Mouse (Mus musculus) embryonic facial prominence, embryonic 10.5 days (tissue): Measurements from ENCODE around the gene Gcn1l1. TPM values are rescaled to one million over a fixed set of nuclear protein-coding genes. Genes with fewer than 3 reads are reported as not detected.

Experiments
- DNase-seq: peaks from one replicate; pipeline ENCODE4 v3.0.0-alpha.2; 2017; ENCODE audit warnings: low spot score
- H3K27ac ChIP-seq: fragments of 300-500 bp; sonication (generic); replicated peaks from 2 replicates; pipeline ENCODE4 v1.5.1; 2016; ENCODE audit warnings: mild to moderate bottlenecking
- H3K27me3 ChIP-seq: fragments of 300-500 bp; sonication (generic); replicated peaks from 2 replicates; pipeline ENCODE4 v1.6.1; 2016; ENCODE audit warnings: low read depth, mild to moderate bottlenecking; ENCODE audit not compliant: poor library complexity, severe bottlenecking
- H3K36me3 ChIP-seq: fragments of 300-500 bp; sonication (generic); replicated peaks from 2 replicates; pipeline ENCODE4 v1.6.1; 2016; ENCODE audit warnings: mild to moderate bottlenecking, moderate library complexity
- H3K4me1 ChIP-seq: fragments of 300-500 bp; sonication (generic); 2 replicates; pipeline ENCODE4 v1.6.1; 2016
- H3K4me3 ChIP-seq: fragments of 300-500 bp; sonication (generic); 2 replicates; pipeline ENCODE4 v1.5.1; 2016; ENCODE audit warnings: mild to moderate bottlenecking, moderate library complexity
- H3K9me3 ChIP-seq: fragments of 300-500 bp; sonication (generic); 2 replicates; pipeline ENCODE4 v1.6.1; 2016; ENCODE audit warnings: mild to moderate bottlenecking
- WGBS: fragments of 180-500 bp; shearing (Covaris S2); methylation state at CpG from one replicate; pipeline ENCODE4 v1.1.7; 2016; 5-methylcytosine and 5-hydroxymethylcytosine counted together
- polyA plus RNA-seq: library from polyadenylated mRNA; unstranded; fragments of >200 nt; fragmentation: Nextera tagmentation; extraction: Ambion mirVana; gene quantifications from 2 replicates; pipeline ENCODE4 v1.2.1, GENCODE M21; 2016

The Gcn1l1 gene
- polyA plus RNA-seq, 1 experiment from 2014 or later, result 65.0 TPM

- Histone ChIP-seq H3K9me3 (no peaks in the 10 kb centered on the region), H3K27me3 (no peaks in the 10 kb centered on the region), H3K27ac (peak overlapping the region; percentile 85), H3K4me3 (no peak overlapping the region), H3K36me3 (peaks cover 7% of the 10 kb centered on the region; the same call in 1 of the 2 replicates), H3K4me1 (peaks cover 88% of the 10 kb centered on the region)
- no peak for DNase-seq
- WGBS, result 87% methylated on average over 4 of the region's 4 CpGs
Observed at GRCm38 (mm10) chr5:115525416-115525815, 39.6 kb upstream of the Gcn1l1 start.

- DNase-seq, result peak; percentile 45
- 75% methylated on average over 9 of the region's 9 CpGs for WGBS
- Histone ChIP-seq H3K27me3 (no peaks in the 10 kb centered on the region), H3K27ac (peak overlapping the region; percentile 85), H3K4me1 (peaks cover 88% of the 10 kb centered on the region), H3K36me3 (peaks cover 7% of the 10 kb centered on the region; the same call in 1 of the 2 replicates), H3K4me3 (0 out of 2 replicates have a peak overlapping the region, but pooled peaks have one; percentile 11), H3K9me3 (no peaks in the 10 kb centered on the region)
Observed at GRCm38 (mm10) chr5:115525943-115526342, 39.1 kb upstream of the Gcn1l1 start.

DNA sequence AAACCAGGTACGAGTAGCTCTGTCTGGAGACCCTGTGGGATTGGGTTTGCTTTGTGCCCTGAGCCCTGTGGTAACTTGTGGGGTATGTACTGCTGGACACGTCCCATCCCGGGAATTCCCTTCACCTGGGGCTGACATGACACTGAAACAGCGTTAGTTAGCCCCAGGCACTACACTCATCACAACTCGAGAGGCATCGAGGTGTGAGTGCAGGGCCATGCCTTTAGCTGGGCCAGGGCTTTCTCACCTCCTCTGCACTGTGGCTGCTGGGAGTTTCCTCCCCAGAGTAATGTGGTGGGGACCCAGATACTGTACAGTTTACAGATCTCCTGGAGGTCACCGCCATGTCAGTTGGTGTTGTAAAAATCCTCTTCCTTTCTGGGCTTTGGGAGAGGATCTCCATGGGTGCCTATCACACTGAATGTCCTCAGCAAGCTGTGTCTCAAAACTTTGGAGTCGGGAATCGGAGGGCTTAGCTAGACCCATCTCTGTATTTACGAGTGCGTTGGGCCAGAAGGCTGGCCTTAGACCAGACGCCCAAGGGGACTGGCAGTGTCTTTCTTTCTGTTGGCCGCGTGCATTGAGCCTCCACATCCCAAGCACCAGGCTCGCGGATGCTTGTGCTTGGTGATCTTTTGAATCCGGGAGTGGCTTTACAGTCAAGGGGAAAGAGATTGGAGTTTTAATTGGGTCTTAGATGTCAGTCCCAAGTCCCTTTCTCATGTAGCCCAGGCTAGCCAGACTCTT is 38.4 kb upstream of the Gcn1l1 start:
- H3K9me3 ChIP-seq, result no peaks in the 10 kb centered on the region
- peaks cover 88% of the 10 kb centered on the region for H3K4me1 ChIP-seq
- no peaks in the 10 kb centered on the region for H3K27me3 ChIP-seq
- no peak for DNase-seq
- WGBS, result 89% methylated on average over 17 of the region's 17 CpGs
- peak overlapping the region; percentile 85 for H3K27ac ChIP-seq
- H3K36me3 ChIP-seq, result peaks cover 7% of the 10 kb centered on the region; the same call in 1 of the 2 replicates
- H3K4me3 ChIP-seq, result 0 out of 2 replicates have a peak overlapping the region, but pooled peaks have one; percentile 11

DNA sequence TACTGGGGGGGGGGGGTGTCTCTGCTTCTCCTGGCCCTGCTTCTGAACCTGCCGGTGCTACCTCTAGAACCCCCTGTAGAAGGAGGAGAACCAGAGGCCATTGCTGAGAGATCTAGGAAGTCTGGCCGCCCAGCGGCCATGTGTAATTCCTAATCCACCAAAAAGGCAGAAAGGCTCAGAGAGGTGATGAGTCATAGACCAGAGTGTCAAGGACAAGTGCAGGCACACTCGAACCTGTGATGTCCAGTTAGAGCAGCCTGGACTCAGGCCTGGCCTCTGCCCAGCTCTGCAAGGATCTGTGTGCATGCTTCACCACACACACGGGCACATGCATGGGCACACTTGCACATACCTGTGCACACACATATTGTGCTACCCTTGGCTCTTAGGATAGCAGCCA is 36.9 kb upstream of the Gcn1l1 start:
- Histone ChIP-seq H3K9me3 (no peaks in the 10 kb centered on the region), H3K4me3 (no peak overlapping the region), H3K36me3 (peaks cover 7% of the 10 kb centered on the region; the same call in 1 of the 2 replicates), H3K27me3 (no peaks in the 10 kb centered on the region), H3K4me1 (peaks cover 86% of the 10 kb centered on the region), H3K27ac (peak overlapping the region; percentile 14; the same call in 1 of the 2 replicates)
- no peak for DNase-seq
- 88% methylated on average over 5 of the region's 5 CpGs for WGBS

GRCm38 (mm10) chr5:115529364-115529741 is 35.7 kb upstream of the Gcn1l1 start:
- no peak overlapping the region for H3K4me3 ChIP-seq
- WGBS, result 68% methylated on average over 8 of the region's 8 CpGs
- no peak for DNase-seq
- H3K36me3 ChIP-seq, result peaks cover 7% of the 10 kb centered on the region; the same call in 1 of the 2 replicates
- H3K9me3 ChIP-seq, result no peaks in the 10 kb centered on the region
- no peaks in the 10 kb centered on the region for H3K27me3 ChIP-seq
- peak overlapping the region; percentile 74 for H3K27ac ChIP-seq
- peaks cover 86% of the 10 kb centered on the region for H3K4me1 ChIP-seq

DNA sequence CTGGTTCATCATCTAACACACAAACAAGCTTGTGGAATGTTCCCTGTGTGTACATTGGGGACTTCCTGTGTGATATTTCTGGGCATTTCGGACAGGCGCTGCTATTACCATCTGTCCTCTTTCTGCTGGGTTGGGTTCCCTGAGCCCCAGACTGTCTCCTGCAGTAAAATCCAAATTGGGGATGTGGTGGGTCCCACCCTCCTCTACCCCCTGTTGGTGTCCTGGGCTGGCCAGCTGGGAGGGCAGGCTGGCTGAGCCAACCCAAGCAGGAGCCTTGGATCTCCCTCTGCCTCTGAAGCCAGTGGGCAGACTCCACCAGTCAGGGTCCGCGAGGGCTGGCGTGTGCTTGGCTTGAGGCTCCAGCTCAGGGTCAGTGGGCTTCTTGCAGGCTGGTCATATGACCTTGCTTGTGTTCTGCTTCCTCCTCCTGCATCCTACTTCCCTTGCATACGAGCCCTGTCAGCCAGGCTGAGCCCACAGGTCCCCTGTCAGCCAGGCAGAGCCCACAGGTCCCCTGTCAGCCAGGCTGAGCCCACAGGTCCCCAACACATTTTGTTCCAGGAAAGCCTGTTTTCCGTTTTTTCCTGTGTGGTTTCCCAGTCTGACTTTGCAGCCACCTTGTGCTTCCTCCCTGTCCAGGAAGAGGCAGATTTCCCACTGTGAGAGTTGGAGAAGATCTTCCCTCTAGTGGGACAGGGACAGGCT is 35.2 kb upstream of the Gcn1l1 start:
- DNase-seq, result peak; percentile 31
- WGBS, result 63% methylated on average over 7 of the region's 7 CpGs
- H3K27ac ChIP-seq, result peak overlapping the region; percentile 74
- H3K27me3 ChIP-seq, result no peaks in the 10 kb centered on the region
- peaks cover 86% of the 10 kb centered on the region for H3K4me1 ChIP-seq
- no peak overlapping the region for H3K4me3 ChIP-seq
- H3K36me3 ChIP-seq, result peaks cover 7% of the 10 kb centered on the region; the same call in 1 of the 2 replicates
- H3K9me3 ChIP-seq, result no peaks in the 10 kb centered on the region

GRCm38 (mm10) chr5:115530447-115530809 is 34.6 kb upstream of the Gcn1l1 start:
- Histone ChIP-seq H3K4me3 (no peak overlapping the region), H3K4me1 (peaks cover 86% of the 10 kb centered on the region), H3K9me3 (no peaks in the 10 kb centered on the region), H3K27ac (peak overlapping the region; percentile 74), H3K27me3 (no peaks in the 10 kb centered on the region), H3K36me3 (peaks cover 7% of the 10 kb centered on the region; the same call in 1 of the 2 replicates)
- 66% methylated on average over 8 of the region's 8 CpGs for WGBS
- no peak for DNase-seq

GRCm38 (mm10) chr5:115531671-115532270 is 33.3 kb upstream of the Gcn1l1 start:
- Histone ChIP-seq H3K27me3 (no peaks in the 10 kb centered on the region), H3K36me3 (no peaks in the 10 kb centered on the region; the same call in 1 of the 2 replicates), H3K27ac (peak overlapping the region; percentile 66), H3K4me1 (peaks cover 85% of the 10 kb centered on the region), H3K9me3 (no peaks in the 10 kb centered on the region), H3K4me3 (peak overlapping the region; percentile 21; the same call in 1 of the 2 replicates)
- peak; percentile 30 for DNase-seq
- WGBS, result 54% methylated on average over 18 of the region's 18 CpGs

DNA sequence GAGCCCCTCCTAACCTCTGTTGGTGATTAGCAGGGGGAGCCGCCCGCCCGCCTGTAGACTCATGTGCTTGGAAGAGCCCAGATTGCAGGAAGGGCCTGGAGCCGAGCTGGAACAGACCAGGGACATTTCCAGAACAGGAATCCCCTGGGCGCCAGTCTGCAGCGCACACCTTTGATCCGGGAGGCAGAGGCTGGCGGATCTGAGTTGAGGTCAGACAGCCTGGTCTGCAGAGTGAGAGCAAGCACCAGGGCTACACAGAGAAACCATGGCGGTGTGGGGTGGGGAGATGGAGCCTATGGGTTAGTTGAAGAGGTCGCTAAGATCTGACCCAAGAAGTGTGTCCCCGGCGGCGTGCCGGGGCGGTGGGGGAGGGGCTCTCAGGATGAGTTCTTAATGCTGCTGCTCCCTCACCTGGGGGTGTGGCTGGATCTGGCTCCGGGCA is 30.7 kb upstream of the Gcn1l1 start:
- H3K9me3 ChIP-seq, result no peaks in the 10 kb centered on the region
- peak; percentile 61 for DNase-seq
- H3K4me1 ChIP-seq, result peaks cover 89% of the 10 kb centered on the region
- H3K4me3 ChIP-seq, result peak overlapping the region; percentile 36
- WGBS, result 10% methylated on average over 16 of the region's 16 CpGs
- H3K36me3 ChIP-seq, result no peaks in the 10 kb centered on the region; the same call in 1 of the 2 replicates
- H3K27ac ChIP-seq, result peak overlapping the region; percentile 77
- H3K27me3 ChIP-seq, result no peaks in the 10 kb centered on the region

DNA sequence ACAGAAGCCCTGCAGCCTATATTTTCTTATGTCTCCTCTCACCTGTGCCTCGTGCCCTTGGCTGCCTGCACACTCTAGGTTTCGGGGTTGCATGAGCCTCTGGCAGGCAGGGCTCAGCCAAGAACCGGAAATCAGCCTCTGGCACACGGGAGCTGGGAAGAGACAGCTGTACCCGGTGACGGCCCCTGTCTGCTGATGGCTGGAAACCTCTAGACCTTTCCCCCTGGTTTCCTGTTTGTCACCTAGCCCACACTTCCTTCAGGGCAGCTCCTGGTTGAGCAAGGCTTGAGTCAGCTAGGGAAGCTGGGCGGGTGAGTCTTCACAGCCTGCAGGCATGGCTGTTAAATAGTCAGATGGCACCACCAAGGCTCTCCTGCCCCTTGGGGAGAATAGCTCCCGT is 30.2 kb upstream of the Gcn1l1 start:
- Histone ChIP-seq H3K27me3 (no peaks in the 10 kb centered on the region), H3K27ac (peak overlapping the region; percentile 77), H3K36me3 (no peaks in the 10 kb centered on the region; the same call in 1 of the 2 replicates), H3K4me3 (peak overlapping the region; percentile 36), H3K9me3 (no peaks in the 10 kb centered on the region), H3K4me1 (peaks cover 84% of the 10 kb centered on the region)
- 24% methylated on average over 8 of the region's 8 CpGs for WGBS
- no peak for DNase-seq

DNA sequence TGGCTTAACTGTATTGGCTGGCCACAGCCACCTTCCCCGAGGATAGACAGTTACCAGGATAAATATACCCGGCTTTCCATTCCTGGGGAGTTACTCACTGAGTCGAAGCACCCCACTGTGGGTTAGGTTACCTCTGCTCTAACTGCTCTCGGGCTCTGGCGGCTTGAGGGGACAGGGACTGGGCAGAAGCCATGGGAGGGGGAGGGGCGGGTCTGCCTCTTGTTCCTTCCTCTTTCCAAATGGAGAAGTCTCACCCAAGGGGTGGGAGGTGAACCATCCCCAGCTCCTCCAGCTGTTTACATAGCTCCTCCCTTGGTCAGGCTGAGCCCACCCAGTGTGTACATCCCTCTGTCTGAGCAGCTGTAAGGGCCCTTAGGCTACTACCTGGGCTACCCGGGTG is 29.4 kb upstream of the Gcn1l1 start:
- peaks cover 76% of the 10 kb centered on the region for H3K4me1 ChIP-seq
- peak overlapping the region; percentile 77 for H3K27ac ChIP-seq
- DNase-seq, result no peak
- no peaks in the 10 kb centered on the region; the same call in 1 of the 2 replicates for H3K36me3 ChIP-seq
- H3K27me3 ChIP-seq, result no peaks in the 10 kb centered on the region
- H3K4me3 ChIP-seq, result no peak overlapping the region
- no peaks in the 10 kb centered on the region for H3K9me3 ChIP-seq
- WGBS, result 28% methylated on average over 7 of the region's 7 CpGs

GRCm38 (mm10) chr5:115538017-115538692 is 26.9 kb upstream of the Gcn1l1 start:
- WGBS, result 76% methylated on average over 13 of the region's 13 CpGs
- DNase-seq, result no peak
- Histone ChIP-seq H3K4me3 (peak overlapping the region; percentile 28; the same call in 1 of the 2 replicates), H3K9me3 (no peaks in the 10 kb centered on the region), H3K4me1 (peaks cover 65% of the 10 kb centered on the region), H3K27me3 (no peaks in the 10 kb centered on the region), H3K27ac (peak overlapping the region; percentile 19; the same call in 1 of the 2 replicates), H3K36me3 (no peaks in the 10 kb centered on the region; the same call in 1 of the 2 replicates)
